Mouse (Mus musculus) embryonic stem cell, embryonic (primary cell): ENCODE results near the gene Wdr26.

Source experiments
- CTCF ChIA-PET, 4 experiments: fragments of 300-600 bp in 2 of 4; fragments of 350-600 bp in 2 of 4; sonication (Branson Sonifier 250); formaldehyde crosslinking; loops; one replicate each; lab custom pipeline; 2022; ENCODE audit warnings: inconsistent platforms in 2 of 4; lab: Charles Lee
- POLR2A ChIA-PET, 4 experiments: fragments of 300-600 bp in 2 of 4; fragments of 350-600 bp in 2 of 4; sonication (Branson Sonifier 250); formaldehyde crosslinking; loops; one replicate each; lab custom pipeline; 2022; ENCODE audit warnings: antibody characterized with exemption in 4 of 4, inconsistent platforms in 1 of 4; lab: Charles Lee

The Wdr26 gene

GRCm38 (mm10) chr1:181226850-181227249 is 15.0 kb upstream of the Wdr26 start:
- POLR2A ChIA-PET, result interaction anchor here in 2 of 4 experiments (0.7 to 15.4 kb wide), 9 partner anchors 8 to 338 kb away, joined by 3 to 369 read pairs (median 4); partner anchors contain the start of gene Wdr26 (in 1 of the 2)

GRCm38 (mm10) chr1:181225281-181225680 is 13.5 kb upstream of the Wdr26 start:
- POLR2A ChIA-PET, result interaction anchor here in 3 of 4 experiments (0.6 to 15.4 kb wide), 9 partner anchors 9 to 986 kb away, joined by 3 to 369 read pairs (median 4); partner anchors contain the start of gene Wdr26 (in 1 of the 3)
- CTCF ChIA-PET, result interaction anchor here in 3 of 4 experiments (0.6 to 0.7 kb wide), 3 partner anchors 9 to 337 kb away, joined by 3 to 22 read pairs (median 3); no protein-coding TSS in a partner anchor

More at GRCm38 (mm10) chr1:181226850-181227249, 15.0 kb upstream of the Wdr26 start:
- CTCF ChIA-PET, result interaction anchor here in 1 of 4 experiments (0.6 kb wide), 1 partner anchor 59 kb away, joined by 5 read pairs; no protein-coding TSS in a partner anchor

GRCm38 (mm10) chr1:181222041-181222440 is 10.2 kb upstream of the Wdr26 start:
- POLR2A ChIA-PET, result interaction anchor here in 3 of 4 experiments (0.7 to 4.4 kb wide), 8 partner anchors 9 to 371 kb away, joined by 3 to 27 read pairs (median 4); partner anchors contain the start of genes Sde2 (in 1 of the 3) and Wdr26 (in 1 of the 3)

GRCm38 (mm10) chr1:181216315-181216714 is 4.5 kb upstream of the Wdr26 start:
- ChIA-PET POLR2A (interaction anchor here in 2 of 4 experiments (0.8 to 2.3 kb wide), 5 partner anchors 12 to 18 kb away, joined by 3 to 6 read pairs (median 6); no protein-coding TSS in a partner anchor), CTCF (interaction anchor here in 1 of 4 experiments (0.6 kb wide), 1 partner anchor 9 kb away, joined by 22 read pairs; no protein-coding TSS in a partner anchor)

More at GRCm38 (mm10) chr1:181222041-181222440, 10.2 kb upstream of the Wdr26 start:
- CTCF ChIA-PET, result no interaction called here

- CTCF ChIA-PET, result interaction anchor here in 3 of 4 experiments (0.7 to 1.7 kb wide), 3 partner anchors 16 to 302 kb away, joined by 3 to 5 read pairs (median 4); no protein-coding TSS in a partner anchor
- POLR2A ChIA-PET, result interaction anchor here in 3 of 4 experiments (0.7 to 6.1 kb wide), 16 partner anchors 11 to 351 kb away, joined by 3 to 75 read pairs (median 4); partner anchors contain the start of genes Cnih4 (in 1 of the 3) and Nvl (in 1 of the 3)
Measured at GRCm38 (mm10) chr1:181214296-181215035, 2.7 kb upstream of the Wdr26 start.

GRCm38 (mm10) chr1:181211403-181211919 is 340 bp downstream of the Wdr26 start:
- CTCF ChIA-PET, result interaction anchor here in 3 of 4 experiments (1.4 to 1.9 kb wide), 3 partner anchors 21 kb away, joined by 5 to 7 read pairs (median 5); no protein-coding TSS in a partner anchor
- POLR2A ChIA-PET, result interaction anchor here (0.5 to 6.1 kb wide), 29 partner anchors 9 to 600 kb away, joined by 3 to 75 read pairs (median 4); partner anchors contain the start of genes Nvl (in 2 of the 4) and Cnih4 (in 1 of the 4)

GRCm38 (mm10) chr1:181210601-181211402 is 999 bp downstream of the Wdr26 start:
- ChIA-PET POLR2A (interaction anchor here (0.7 to 6.1 kb wide), 17 partner anchors 11 to 601 kb away, joined by 3 to 75 read pairs (median 4); no protein-coding TSS in a partner anchor), CTCF (interaction anchor here in 2 of 4 experiments (1.4 to 1.6 kb wide), 2 partner anchors 21 to 188 kb away, joined by 3 to 5 read pairs; no protein-coding TSS in a partner anchor)

GRCm38 (mm10) chr1:181210147-181210546 is 1.7 kb downstream of the Wdr26 start:
- POLR2A ChIA-PET, result interaction anchor here in 3 of 4 experiments (0.6 to 6.1 kb wide), 17 partner anchors 10 to 1885 kb away, joined by 3 to 75 read pairs (median 3); no protein-coding TSS in a partner anchor
- CTCF ChIA-PET, result interaction anchor here in 1 of 4 experiments (1.6 kb wide), 1 partner anchor 188 kb away, joined by 3 read pairs; no protein-coding TSS in a partner anchor

GRCm38 (mm10) chr1:181199446-181199845 is 12.4 kb downstream of the Wdr26 start:
- ChIA-PET POLR2A (interaction anchor here in 3 of 4 experiments (1.1 to 1.9 kb wide), 4 partner anchors 10 to 14 kb away, joined by 3 to 9 read pairs (median 6); partner anchors contain the start of gene Wdr26 (in 2 of the 3)), CTCF (no interaction called here)

GRCm38 (mm10) chr1:181188925-181189324 is 22.9 kb downstream of the Wdr26 start:
- CTCF ChIA-PET, result interaction anchor here in 2 of 4 experiments (0.6 to 0.7 kb wide), 2 partner anchors 145 to 648 kb away, joined by 3 to 4 read pairs; no protein-coding TSS in a partner anchor
- POLR2A ChIA-PET, result interaction anchor here in 2 of 4 experiments (1.0 to 2.2 kb wide), 4 partner anchors 10 to 339 kb away, joined by 3 to 7 read pairs (median 3); no protein-coding TSS in a partner anchor

GRCm38 (mm10) chr1:181170210-181170609 is 41.6 kb downstream of the Wdr26 start:
- ChIA-PET CTCF (no interaction called here), POLR2A (interaction anchor here in 2 of 4 experiments (0.5 to 1.5 kb wide), 6 partner anchors 12 to 280 kb away, joined by 3 to 6 read pairs (median 3); partner anchors contain the start of gene Pycr2 (in 1 of the 2))

GRCm38 (mm10) chr1:181168377-181168776 is 43.4 kb downstream of the Wdr26 start:
- CTCF ChIA-PET, result interaction anchor here in 3 of 4 experiments (0.5 to 0.7 kb wide), 6 partner anchors 58 to 406 kb away, joined by 3 to 8 read pairs (median 4); no protein-coding TSS in a partner anchor
- POLR2A ChIA-PET, result interaction anchor here in 3 of 4 experiments (0.6 to 1.9 kb wide), 14 partner anchors 10 to 403 kb away, joined by 3 to 5 read pairs (median 4); no protein-coding TSS in a partner anchor

GRCm38 (mm10) chr1:181167816-181168215 is 44.0 kb downstream of the Wdr26 start:
- POLR2A ChIA-PET, result interaction anchor here in 3 of 4 experiments (0.6 to 1.9 kb wide), 15 partner anchors 10 to 403 kb away, joined by 3 to 5 read pairs (median 4); no protein-coding TSS in a partner anchor
- CTCF ChIA-PET, result interaction anchor here in 3 of 4 experiments (0.5 to 0.7 kb wide), 6 partner anchors 59 to 405 kb away, joined by 3 to 8 read pairs (median 4); no protein-coding TSS in a partner anchor

GRCm38 (mm10) chr1:181151541-181151940 is 60.3 kb downstream of the Wdr26 start:
- ChIA-PET CTCF (no interaction called here), POLR2A (interaction anchor here in 3 of 4 experiments (0.9 to 1.7 kb wide), 6 partner anchors 9 to 301 kb away, joined by 3 to 7 read pairs (median 4); partner anchors contain the start of gene Sde2 (in 1 of the 3))

- ChIA-PET POLR2A (interaction anchor here in 3 of 4 experiments (0.6 to 2.0 kb wide), 16 partner anchors 10 to 580 kb away, joined by 3 to 5 read pairs (median 4); partner anchors contain the start of genes Sde2 (in 1 of the 3) and Wdr26 (in 1 of the 3)), CTCF (interaction anchor here in 3 of 4 experiments (0.6 to 0.7 kb wide), 4 partner anchors 50 to 528 kb away, joined by 3 read pairs; no protein-coding TSS in a partner anchor)
Measured at GRCm38 (mm10) chr1:181150827-181151534, 60.8 kb downstream of the Wdr26 start.
